Mouse (Mus musculus) cerebellum, adult 11-12 months (tissue): ENCODE results near the gene Supt5.

Experiments
- DNase-seq: peaks from one replicate; pipeline ENCODE4 v3.0.0; 2022

Supt5 gene

DNA sequence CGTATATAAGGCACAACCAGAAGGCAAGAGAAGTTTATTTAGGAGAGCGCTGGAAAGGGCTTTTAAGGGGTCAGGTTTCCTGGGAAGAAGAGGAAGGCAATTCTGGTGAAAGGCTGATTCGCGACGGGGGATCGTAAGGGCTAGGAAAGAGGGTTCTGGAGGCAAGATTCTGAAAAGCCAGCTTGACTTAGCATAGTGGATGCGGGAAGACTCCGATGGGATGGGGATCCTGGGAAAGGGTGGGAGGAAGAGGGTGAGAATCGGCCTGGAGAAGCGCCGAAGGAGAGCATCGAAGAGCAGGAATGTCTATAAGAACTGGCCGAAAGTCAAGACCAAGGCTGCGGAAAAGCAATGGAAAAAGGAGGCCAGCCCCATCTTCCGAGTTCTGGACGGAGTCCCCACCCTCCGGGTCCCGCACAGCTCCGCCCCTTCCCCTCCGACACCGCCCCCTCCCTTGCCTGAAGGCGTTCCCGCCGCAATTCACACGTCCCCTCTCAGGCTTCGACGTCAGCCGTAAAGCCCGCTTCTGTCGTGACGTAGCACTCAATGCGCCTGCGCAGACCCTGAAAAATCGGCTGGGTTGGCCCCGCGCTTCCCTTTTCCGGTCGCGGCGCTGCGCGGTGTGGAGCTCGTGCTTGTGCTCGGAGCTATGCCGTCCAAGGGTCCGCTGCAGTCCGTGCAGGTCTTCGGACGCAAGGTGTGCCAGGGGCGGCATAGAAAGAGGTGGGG, 11.8 kb upstream of the Supt5 start, which contains the start of gene Rps16:
Rps16 (plus strand) TSS at position 498 of the 729 bp plus-strand sequence.
- peak; percentile 97 for DNase-seq

DNA sequence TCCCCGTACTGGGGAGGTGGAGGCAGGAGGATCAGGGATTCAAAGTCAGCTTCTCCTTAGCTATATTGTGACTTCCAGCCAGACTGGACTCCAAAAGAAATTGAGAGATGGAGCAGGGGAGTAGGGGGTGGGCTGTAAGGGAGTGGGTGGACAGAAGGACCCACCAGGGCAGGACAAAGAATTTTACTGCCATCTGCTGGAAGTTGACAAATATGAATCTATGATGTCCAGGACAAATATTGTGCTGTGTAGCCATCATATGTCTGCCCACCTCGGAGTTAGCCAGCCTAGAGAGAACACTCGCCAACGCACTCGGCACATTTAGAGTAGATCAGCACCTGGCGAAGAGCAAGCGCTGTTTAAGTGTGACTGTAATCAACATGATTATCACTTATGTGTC, 10.1 kb upstream of the Supt5 start:
- no peak for DNase-seq

GRCm38 (mm10) chr7:28347746-28348145, 9.2 kb upstream of the Supt5 start:
- no peak for DNase-seq

DNA sequence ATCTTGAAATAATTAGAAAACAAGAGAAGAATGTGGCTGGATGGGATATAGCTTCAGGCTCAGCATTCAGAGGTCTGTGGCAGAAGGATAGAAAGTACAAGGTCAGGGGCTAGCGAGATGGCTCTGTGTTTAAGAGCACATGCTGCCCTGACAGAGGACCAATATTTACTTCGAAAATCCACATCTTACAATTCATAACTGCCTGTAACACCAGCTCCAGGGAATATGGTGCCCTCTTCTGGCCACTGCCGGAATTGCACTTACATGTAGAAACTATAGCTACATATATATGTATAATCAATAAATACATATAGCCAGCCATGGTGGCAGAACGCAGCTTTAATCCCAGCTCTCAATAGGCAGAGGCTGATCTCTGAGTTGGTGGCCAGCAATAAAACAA, 6.1 kb upstream of the Supt5 start:
- no peak for DNase-seq

- DNase-seq: no peak
Observed at GRCm38 (mm10) chr7:28341381-28341780, 2.8 kb upstream of the Supt5 start.

- DNase-seq: peak; percentile 44
Observed at GRCm38 (mm10) chr7:28339213-28339917, 819 bp upstream of the Supt5 start.

- DNase-seq: no peak
Observed at GRCm38 (mm10) chr7:28335471-28335870, 3.1 kb downstream of the Supt5 start.

DNA sequence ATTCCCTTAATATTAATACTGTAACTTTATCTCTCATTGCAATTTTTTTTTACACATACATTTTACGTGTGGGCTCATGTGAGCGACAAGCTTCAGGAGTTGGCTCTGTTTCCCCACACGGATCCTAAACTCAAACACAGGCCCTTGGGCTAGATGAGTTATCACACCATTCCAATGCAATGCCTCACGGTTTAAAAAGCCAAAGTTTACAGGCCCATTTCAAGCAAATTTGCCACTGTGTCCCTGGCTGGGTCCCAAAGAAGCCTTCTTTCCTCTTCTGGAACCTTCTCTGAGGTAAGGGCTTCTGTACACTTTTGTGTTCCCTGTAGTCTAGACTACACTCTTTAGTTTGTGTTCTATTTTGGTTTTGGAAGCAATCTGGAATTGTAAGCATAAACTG, 4.0 kb downstream of the Supt5 start:
- no peak for DNase-seq

DNA sequence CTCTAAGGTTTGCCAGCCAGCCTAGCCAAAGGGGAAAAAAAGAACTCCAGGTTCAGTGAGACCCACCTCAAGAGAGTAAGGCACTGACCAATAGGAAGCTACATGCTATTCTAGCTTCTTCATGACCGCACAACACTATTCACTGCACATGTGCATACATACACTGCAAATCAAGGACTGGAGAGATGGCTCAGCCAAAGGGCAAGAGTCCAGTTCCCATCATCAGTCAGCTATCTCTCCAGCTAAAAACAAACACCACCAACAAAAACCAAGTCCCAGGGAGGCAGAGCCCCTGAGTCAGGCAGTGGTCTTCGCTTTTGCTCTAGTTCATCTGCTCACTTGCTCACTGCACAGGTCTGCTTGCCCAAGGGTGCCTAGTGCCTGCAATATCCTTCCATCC, 10.3 kb downstream of the Supt5 start:
- no peak for DNase-seq

DNA sequence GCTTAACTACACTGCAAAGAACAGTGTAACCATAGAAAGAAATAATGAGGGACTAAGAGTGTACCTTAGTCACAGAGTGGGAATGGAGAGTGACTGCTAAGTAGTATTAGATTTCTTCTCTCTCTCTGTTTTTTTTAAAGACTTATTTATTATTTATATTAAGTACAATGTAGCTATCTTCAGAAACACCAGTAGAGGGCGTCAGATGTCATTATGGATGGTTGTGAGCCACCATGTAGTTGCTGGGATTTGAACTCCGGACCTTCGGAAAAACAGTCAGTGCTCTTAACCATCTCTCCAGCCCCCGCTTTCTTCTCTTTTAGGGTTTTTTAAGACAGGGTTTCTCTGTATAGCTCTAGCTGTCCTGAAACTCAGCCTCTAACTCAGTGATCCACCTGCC, 12.1 kb downstream of the Supt5 start:
- no peak for DNase-seq

DNA sequence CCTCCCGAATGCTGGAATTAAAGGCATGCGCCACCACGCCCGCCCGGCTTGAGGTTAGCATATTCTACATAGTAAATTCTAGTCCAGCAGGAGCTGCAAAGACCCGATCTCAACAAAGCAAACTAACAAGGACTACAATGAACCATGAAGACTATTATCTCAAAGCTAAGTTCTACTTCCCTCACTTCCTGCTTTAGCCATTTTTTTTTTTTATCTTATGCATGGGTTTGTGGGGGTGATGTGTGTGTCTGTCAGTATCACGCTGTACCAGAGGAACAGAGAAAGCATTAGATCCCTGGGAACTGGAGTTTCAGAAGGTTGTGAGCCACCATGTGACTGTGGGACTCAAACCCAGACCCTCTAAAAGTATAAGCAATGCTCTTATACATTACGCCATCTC, 13.3 kb downstream of the Supt5 start:
- no peak for DNase-seq

- no peak for DNase-seq
Observed at GRCm38 (mm10) chr7:28321974-28322720, 16.4 kb downstream of the Supt5 start.

- DNase-seq: no peak
Observed at GRCm38 (mm10) chr7:28318714-28319113, 19.8 kb downstream of the Supt5 start.

DNA sequence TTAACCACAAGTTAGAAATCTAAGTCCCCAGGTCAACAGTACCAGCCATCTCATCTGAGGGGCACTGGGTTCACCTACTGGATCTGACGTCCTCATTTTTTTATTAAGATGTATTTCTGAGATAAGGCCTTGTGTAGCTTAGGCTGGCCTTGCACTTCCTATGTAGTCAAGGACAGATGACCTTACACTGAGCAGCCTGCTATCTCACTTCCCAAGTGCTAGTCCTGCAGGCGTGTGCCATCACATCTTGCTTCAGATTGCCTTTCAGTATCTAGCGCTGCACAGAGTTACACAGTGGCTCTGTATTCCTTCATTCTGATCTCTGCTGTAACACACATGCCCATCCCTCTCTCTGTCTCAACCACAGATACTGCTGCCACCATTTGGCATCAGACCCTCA, 20.5 kb downstream of the Supt5 start:
- no peak for DNase-seq

DNA sequence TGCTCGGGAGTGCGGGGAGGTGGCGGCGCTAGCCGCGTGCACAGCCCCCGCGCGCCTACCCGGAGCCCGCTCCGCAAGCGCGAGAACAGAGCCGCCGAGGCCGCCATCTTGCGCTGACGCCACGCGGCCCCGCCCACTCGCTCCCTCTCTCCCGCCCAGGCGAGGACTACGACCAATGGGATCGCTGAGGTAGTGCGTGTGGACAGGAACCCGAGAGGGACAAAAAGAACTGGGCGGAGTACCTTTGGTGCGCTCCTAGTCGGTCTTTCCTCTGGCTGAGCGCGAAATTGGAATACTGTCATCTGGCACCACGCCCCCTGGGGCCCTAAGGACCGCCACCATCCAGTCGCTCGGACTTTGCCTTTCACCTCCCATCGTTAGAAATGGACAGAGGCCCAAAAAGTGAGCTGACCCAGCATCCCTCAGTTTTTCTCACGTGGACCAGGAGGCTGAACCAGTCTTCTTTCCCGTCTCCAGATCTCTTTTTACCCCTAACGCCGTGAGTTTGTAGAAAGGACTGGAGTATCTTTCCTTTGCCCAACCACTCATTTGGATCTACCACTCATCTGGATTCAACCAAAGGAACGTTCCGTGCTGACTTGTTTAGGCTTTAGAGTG, 26.5 kb downstream of the Supt5 start, which contains the start of gene Timm50:
Timm50 (minus strand) TSS at position 147 of the 618 bp plus-strand sequence.
- peak; percentile 97 for DNase-seq

DNA sequence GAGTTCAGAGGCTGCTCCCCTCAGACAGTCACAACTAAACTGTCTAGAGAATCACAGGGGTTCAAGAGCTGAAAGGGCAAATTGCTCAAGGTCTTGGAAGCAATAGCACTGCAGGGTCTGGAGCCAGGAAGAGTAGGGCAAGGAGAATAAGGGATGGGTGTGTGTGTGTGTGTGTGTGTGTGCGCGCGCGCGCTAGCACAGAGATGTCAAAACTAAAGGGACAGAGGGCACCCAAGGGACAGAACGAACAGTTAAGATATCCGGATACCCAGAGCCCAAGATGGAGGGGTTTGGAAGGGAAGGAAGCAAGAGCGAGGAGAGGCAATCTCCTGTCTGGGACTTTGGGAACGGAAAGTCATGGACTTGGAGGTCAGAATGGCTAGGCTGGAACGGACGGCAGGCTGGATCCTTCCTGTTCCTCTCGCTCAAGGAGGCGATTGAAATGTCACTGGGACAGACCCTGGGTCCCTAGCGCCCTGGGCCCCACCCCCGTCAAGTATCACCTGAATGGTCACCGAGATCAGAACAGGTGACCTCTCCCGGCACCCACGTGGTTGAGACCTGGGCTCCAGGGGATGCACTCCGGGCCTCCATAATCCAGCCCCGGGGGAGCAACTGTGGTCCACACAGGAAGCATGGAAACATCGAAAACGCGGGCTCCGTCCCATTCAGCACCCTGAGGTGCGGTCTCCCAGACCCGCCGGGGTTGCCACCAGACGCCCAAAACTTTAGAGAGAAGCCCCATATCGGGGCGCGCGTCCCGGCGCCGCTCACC, 27.2 kb downstream of the Supt5 start:
- no peak for DNase-seq

GRCm38 (mm10) chr7:28309737-28310136, 28.8 kb downstream of the Supt5 start:
- no peak for DNase-seq

GRCm38 (mm10) chr7:28306216-28306615, 32.3 kb downstream of the Supt5 start:
- no peak for DNase-seq

GRCm38 (mm10) chr7:28305641-28306040, 32.9 kb downstream of the Supt5 start:
- DNase-seq: no peak

- no peak for DNase-seq
Observed at GRCm38 (mm10) chr7:28301616-28302433, 36.7 kb downstream of the Supt5 start, which contains the start of gene Dll3. Gene Dll3 (minus strand): TSS chr7:28302238.
